Mouse (Mus musculus): Measurements from ENCODE around the gene Cd38. TPM values are rescaled to one million over a fixed set of nuclear protein-coding genes. Genes with fewer than 3 reads are reported as not detected.
"Not testable (repeated sequence)": the region's sequence is repeated elsewhere in the genome, so short reads cannot be mapped to it uniquely, and the experiment has no call there.

The Cd38 gene
- polyA plus RNA-seq, 1 experiment = not detected

GRCm38 (mm10) chr5:43909213-43909612, 40.9 kb downstream of the Cd38 start:
- no peaks in the 10 kb centered on the region; the same call in 1 of the 2 replicates for H3K4me1 ChIP-seq (ENCODE audit: control insufficient read depth)
- no peaks in the 10 kb centered on the region for H3K9me3 ChIP-seq (ENCODE audit: control insufficient read depth, low read length)
- H3K36me3 ChIP-seq (ENCODE audit: control insufficient read depth) = no peaks in the 10 kb centered on the region
- H3K27me3 ChIP-seq (ENCODE audit: control insufficient read depth) = no peaks in the 10 kb centered on the region
- TF ChIP-seq GATA1 (IDR thresholded peaks at IDR 0.05; ENCODE audit: low read length) (no peak), TAL1 (IDR thresholded peaks at IDR 0.05; ENCODE audit: low read length) (no peak)
- H3K4me3 ChIP-seq (replicated peaks) = no peak overlapping the region

GRCm38 (mm10) chr5:43910006-43910405, 41.7 kb downstream of the Cd38 start:
- Histone ChIP-seq H3K4me3 (replicated peaks) (no peak overlapping the region), H3K4me1 (ENCODE audit: control insufficient read depth) (no peaks in the 10 kb centered on the region; the same call in 1 of the 2 replicates), H3K27me3 (ENCODE audit: control insufficient read depth) (no peaks in the 10 kb centered on the region), H3K9me3 (ENCODE audit: control insufficient read depth, low read length) (no peaks in the 10 kb centered on the region), H3K36me3 (ENCODE audit: control insufficient read depth) (no peaks in the 10 kb centered on the region)
- TF ChIP-seq GATA1 (IDR thresholded peaks at IDR 0.05; ENCODE audit: low read length) (no peak), TAL1 (IDR thresholded peaks at IDR 0.05; ENCODE audit: low read length) (no peak)

GRCm38 (mm10) chr5:43912844-43913243, 44.5 kb downstream of the Cd38 start, which contains the start of gene Gm7879:
Gene Gm7879, plus strand, starts transcription at chr5:43913144.
- H3K4me3 ChIP-seq (replicated peaks); H3K4me1 ChIP-seq (ENCODE audit: control insufficient read depth); H3K9me3 ChIP-seq (ENCODE audit: control insufficient read depth, low read length); H3K36me3 ChIP-seq (ENCODE audit: control insufficient read depth); H3K27me3 ChIP-seq (ENCODE audit: control insufficient read depth): not testable (repeated sequence)

- no peaks in the 10 kb centered on the region for H3K27me3 ChIP-seq (ENCODE audit: control insufficient read depth)
- H3K9me3 ChIP-seq (ENCODE audit: control insufficient read depth, low read length) = no peaks in the 10 kb centered on the region
- H3K36me3 ChIP-seq (ENCODE audit: control insufficient read depth) = no peaks in the 10 kb centered on the region
- no peak overlapping the region for H3K4me3 ChIP-seq (replicated peaks)
- no peak for TF ChIP-seq TAL1 (IDR thresholded peaks at IDR 0.05; ENCODE audit: low read length)
- no peak for TF ChIP-seq GATA1 (IDR thresholded peaks at IDR 0.05; ENCODE audit: low read length)
- no peaks in the 10 kb centered on the region for H3K4me1 ChIP-seq (ENCODE audit: control insufficient read depth)
These were observed 47.0 kb downstream of the Cd38 start for GRCm38 (mm10) chr5:43915261-43915886.

GRCm38 (mm10) chr5:43921877-43922276, 53.5 kb downstream of the Cd38 start:
- Histone ChIP-seq H3K4me1 (ENCODE audit: control insufficient read depth) (no peaks in the 10 kb centered on the region), H3K4me3 (replicated peaks) (no peak overlapping the region), H3K27me3 (ENCODE audit: control insufficient read depth) (no peaks in the 10 kb centered on the region), H3K36me3 (ENCODE audit: control insufficient read depth) (no peaks in the 10 kb centered on the region), H3K9me3 (ENCODE audit: control insufficient read depth, low read length) (no peaks in the 10 kb centered on the region)
- no peak for TF ChIP-seq TAL1 (IDR thresholded peaks at IDR 0.05; ENCODE audit: low read length)
- TF ChIP-seq GATA1 (IDR thresholded peaks at IDR 0.05; ENCODE audit: low read length) = no peak

GRCm38 (mm10) chr5:43923933-43924332, 55.6 kb downstream of the Cd38 start:
- Histone ChIP-seq H3K27me3 (ENCODE audit: control insufficient read depth) (no peaks in the 10 kb centered on the region), H3K36me3 (ENCODE audit: control insufficient read depth) (no peaks in the 10 kb centered on the region), H3K4me3 (replicated peaks) (no peak overlapping the region), H3K9me3 (ENCODE audit: control insufficient read depth, low read length) (no peaks in the 10 kb centered on the region), H3K4me1 (ENCODE audit: control insufficient read depth) (no peaks in the 10 kb centered on the region)
- TF ChIP-seq TAL1 (IDR thresholded peaks at IDR 0.05; ENCODE audit: low read length) (no peak), GATA1 (IDR thresholded peaks at IDR 0.05; ENCODE audit: low read length) (no peak)

GRCm38 (mm10) chr5:43927729-43928128, 59.4 kb downstream of the Cd38 start:
- Histone ChIP-seq H3K9me3 (ENCODE audit: control insufficient read depth, low read length) (no peaks in the 10 kb centered on the region), H3K4me3 (replicated peaks) (no peak overlapping the region), H3K36me3 (ENCODE audit: control insufficient read depth) (no peaks in the 10 kb centered on the region), H3K27me3 (ENCODE audit: control insufficient read depth) (no peaks in the 10 kb centered on the region), H3K4me1 (ENCODE audit: control insufficient read depth) (no peaks in the 10 kb centered on the region)
- TF ChIP-seq GATA1 (IDR thresholded peaks at IDR 0.05; ENCODE audit: low read length) (no peak), TAL1 (IDR thresholded peaks at IDR 0.05; ENCODE audit: low read length) (no peak)

GRCm38 (mm10) chr5:43933269-43933668, 64.9 kb downstream of the Cd38 start:
- no peak for TF ChIP-seq GATA1 (IDR thresholded peaks at IDR 0.05; ENCODE audit: low read length)
- TF ChIP-seq TAL1 (IDR thresholded peaks at IDR 0.05; ENCODE audit: low read length) = no peak
- Histone ChIP-seq H3K9me3 (ENCODE audit: control insufficient read depth, low read length) (no peaks in the 10 kb centered on the region), H3K36me3 (ENCODE audit: control insufficient read depth) (no peaks in the 10 kb centered on the region), H3K27me3 (ENCODE audit: control insufficient read depth) (no peaks in the 10 kb centered on the region), H3K4me1 (ENCODE audit: control insufficient read depth) (no peaks in the 10 kb centered on the region), H3K4me3 (replicated peaks) (no peak overlapping the region)

- no peaks in the 10 kb centered on the region for H3K36me3 ChIP-seq (ENCODE audit: control insufficient read depth)
- H3K4me1 ChIP-seq (ENCODE audit: control insufficient read depth) = peaks cover 11% of the 10 kb centered on the region
- TF ChIP-seq TAL1 (IDR thresholded peaks at IDR 0.05; ENCODE audit: low read length) (no peak), GATA1 (IDR thresholded peaks at IDR 0.05; ENCODE audit: low read length) (no peak)
- no peak overlapping the region for H3K4me3 ChIP-seq (replicated peaks)
- H3K27me3 ChIP-seq (ENCODE audit: control insufficient read depth) = peaks cover 15% of the 10 kb centered on the region
- H3K9me3 ChIP-seq (ENCODE audit: control insufficient read depth, low read length) = no peaks in the 10 kb centered on the region
These were observed 79.1 kb downstream of the Cd38 start for GRCm38 (mm10) chr5:43947330-43947977.
